Mouse (Mus musculus) CH12.LX (cell line): ENCODE measurements around the gene Dok1.

ENCODE experiments used
- CHD2 ChIP-seq: IDR thresholded peaks from 2 replicates; pipeline ENCODE4 v1.6.1; 2011; ENCODE audit warnings: low read length, improper control_type of control experiment
- CTCF ChIP-seq, 2 experiments: IDR thresholded peaks in 1 of 2; conservative IDR thresholded peaks in 1 of 2; 2 replicates each; pipeline ENCODE4 v1.5.1; 2011 to 2012; ENCODE audit warnings: low read depth in 2 of 2, low read length in 2 of 2, improper control_type of control experiment in 1 of 2, inconsistent platforms in 1 of 2, mild to moderate bottlenecking in 1 of 2, moderate library complexity in 1 of 2
- EP300 ChIP-seq: IDR thresholded peaks from 2 replicates; pipeline ENCODE4 v1.6.1; 2011; ENCODE audit warnings: low read length, improper control_type of control experiment
- ETS1 ChIP-seq: conservative IDR thresholded peaks from 2 replicates; pipeline ENCODE4 v1.6.1; 2012; ENCODE audit warnings: low read depth, mild to moderate bottlenecking, inconsistent platforms, low read length, improper control_type of control experiment, moderate library complexity
- HCFC1 ChIP-seq: IDR thresholded peaks from 2 replicates; pipeline ENCODE4 v1.6.1; 2012; ENCODE audit warnings: low read depth, mild to moderate bottlenecking, inconsistent platforms, low read length, improper control_type of control experiment
- JUND ChIP-seq: conservative IDR thresholded peaks from 2 replicates; pipeline ENCODE4 v1.6.1; 2011; ENCODE audit warnings: low read depth, low read length, improper control_type of control experiment
- POLR2A ChIP-seq: IDR thresholded peaks from 2 replicates; pipeline ENCODE4 v1.6.1; 2011; ENCODE audit warnings: low read depth, mild to moderate bottlenecking, improper control_type of control experiment, low read length

DNA sequence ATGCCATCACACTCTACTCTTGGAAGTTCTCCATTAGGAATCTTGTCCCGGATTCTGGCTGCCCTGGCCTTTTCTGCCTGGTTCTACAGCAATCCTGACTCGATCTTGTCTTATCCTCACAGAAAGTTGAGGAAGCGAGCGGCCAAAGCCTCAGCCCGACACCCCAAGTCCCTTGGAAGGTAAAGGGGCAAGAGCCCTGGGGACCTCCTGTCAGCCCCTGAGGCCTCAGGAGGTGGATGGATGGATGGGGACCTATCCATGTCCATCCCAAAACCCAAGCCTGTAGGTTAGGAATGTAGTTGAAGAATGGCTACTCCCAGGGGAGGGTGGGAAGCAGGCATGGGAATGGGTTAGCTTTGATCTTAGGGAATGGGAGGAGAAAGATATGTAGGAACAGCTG is 10.7 kb upstream of the Dok1 start:
- no peak for TF ChIP-seq POLR2A
- no peak for TF ChIP-seq EP300
- TF ChIP-seq CHD2: no peak
- no peak for TF ChIP-seq CTCF (conservative IDR thresholded peaks at IDR 0.05 in 1 of 2, IDR thresholded peaks at IDR 0.05 in 1 of 2; ENCODE audit: low read depth in 2 of 2, low read length in 2 of 2)
- no peak for TF ChIP-seq HCFC1
- TF ChIP-seq JUND: no peak
- TF ChIP-seq ETS1: no peak
